In the genomic region with DNA sequence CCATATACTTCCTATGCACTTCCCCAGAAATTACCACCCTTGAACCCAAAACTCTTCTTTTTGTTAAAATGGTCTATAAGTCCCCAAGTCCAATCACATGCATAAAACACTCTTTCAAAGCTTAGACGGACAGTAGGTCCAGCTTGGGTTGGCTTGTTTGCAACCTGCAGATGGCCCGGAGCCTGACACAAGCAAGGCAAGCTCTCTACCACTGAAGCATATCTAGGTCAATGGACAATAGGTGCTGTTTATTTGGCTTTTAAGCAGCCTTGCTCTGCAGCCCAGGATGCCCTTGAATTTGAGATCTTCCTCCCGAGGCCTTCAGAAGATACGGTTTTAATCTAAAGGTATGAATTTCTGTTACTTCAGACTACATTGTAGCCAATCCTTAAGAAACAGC, we compare ENCODE assay signal across 20 mouse cellular contexts. TPM values are rescaled to one million over a fixed set of nuclear protein-coding genes. Genes with fewer than 3 reads are reported as not detected.
DNase-seq lines count a peak whose midpoint lies in the region; ATAC-seq lines count a peak whose summit lies in the region.
"Had no signal": no experiment of that assay in that cellular context is flagged by ENCODE, and none has a peak within 500 bp of the region (broad histone marks: within the 10 kb centered on the region; RNA-seq: fewer than 3 reads in every experiment).

No protein-coding gene starts in this region.

- no peak for ATAC-seq in intestine, embryonic 16.5 days
- ATAC-seq: forebrain, embryonic 15.5 days; intestine, embryonic 15.5 days had no signal

- no peak overlapping the region for H3K4me3 ChIP-seq in intestine, embryonic 16.5 days (ENCODE audit: low read length)
- H3K4me3 ChIP-seq: embryonic facial prominence, embryonic 12.5 days; forebrain, embryonic 15.5 days; heart, embryonic 15.5 days; intestine, embryonic 15.5 days had no signal

- no peak overlapping the region for H3K9ac ChIP-seq in intestine, embryonic 16.5 days (ENCODE audit: low read depth, low read length)
- H3K9ac ChIP-seq: embryonic facial prominence, embryonic 12.5 days; forebrain, embryonic 15.5 days; heart, embryonic 15.5 days; hindbrain, embryonic 14.5 days; intestine, embryonic 15.5 days had no signal

- no peaks in the 10 kb centered on the region for H3K36me3 ChIP-seq in intestine, embryonic 16.5 days (ENCODE audit: control insufficient read depth, insufficient read depth, low read length)
- H3K36me3 ChIP-seq: embryonic facial prominence, embryonic 12.5 days; forebrain, embryonic 15.5 days; heart, embryonic 15.5 days; intestine, embryonic 15.5 days had no signal

- H3K9me3 ChIP-seq in intestine, embryonic 16.5 days (ENCODE audit: control insufficient read depth, low read length): no peaks in the 10 kb centered on the region
- H3K9me3 ChIP-seq: embryonic facial prominence, embryonic 12.5 days; forebrain, embryonic 15.5 days; heart, embryonic 15.5 days; intestine, embryonic 15.5 days had no signal

- H3K27ac ChIP-seq in intestine, embryonic 16.5 days (ENCODE audit: low read length): no peak overlapping the region
- H3K27ac ChIP-seq: embryonic facial prominence, embryonic 12.5 days; forebrain, embryonic 15.5 days; heart, embryonic 15.5 days; hindbrain, embryonic 14.5 days; intestine, embryonic 15.5 days had no signal

- no peaks in the 10 kb centered on the region for H3K4me1 ChIP-seq in intestine, embryonic 16.5 days (ENCODE audit: control insufficient read depth, insufficient read depth, low read length)
- H3K4me1 ChIP-seq: embryonic facial prominence, embryonic 12.5 days; forebrain, embryonic 15.5 days; heart, embryonic 15.5 days; intestine, embryonic 15.5 days had no signal

- DNase-seq in brain, adult 2 months (ENCODE audit: low read depth, low spot score): peak; percentile 75
- DNase-seq in cerebellum, adult 11 months: peak; percentile 2
- peak; percentile 11 for DNase-seq in cerebellum, adult 8-10 months
- peak; percentile 15 to 34 for DNase-seq in cerebellum, postnatal 25 days
- DNase-seq in layer of hippocampus, adult 9-10 months (ENCODE audit: low spot score): no peak
- no peak for DNase-seq in lung, adult 18-20 months
- DNase-seq: adrenal gland, adult 2 months; adrenal gland, postnatal 36 days; embryo, embryonic 11 days; gastrocnemius, postnatal 36 days; heart, adult 18-20 months; heart, postnatal 14 days; kidney, adult 2 months had no signal

- no peaks in the 10 kb centered on the region for H3K27me3 ChIP-seq in intestine, embryonic 16.5 days (replicated peaks; ENCODE audit: control insufficient read depth, insufficient read depth, low read length)
- H3K27me3 ChIP-seq: embryonic facial prominence, embryonic 12.5 days; forebrain, embryonic 15.5 days; heart, embryonic 15.5 days; intestine, embryonic 15.5 days had no signal

- H3K4me2 ChIP-seq in intestine, embryonic 16.5 days (ENCODE audit: low read depth, low read length): no peak overlapping the region
- H3K4me2 ChIP-seq: embryonic facial prominence, embryonic 12.5 days; forebrain, embryonic 15.5 days; heart, embryonic 11.5 days; heart, embryonic 15.5 days; hindbrain, embryonic 14.5 days; intestine, embryonic 15.5 days had no signal

- 93% methylated on average over 4 of the region's 4 CpGs for WGBS in intestine, embryonic 16.5 days

RNA-seq across cellular contexts. Expression of a gene that starts 46.9 kb away (rescaled TPM):
- 23.8 and 25.5 TPM in 2 replicates for polyA plus RNA-seq in intestine, embryonic 16.5 days (2015; fragmentation: Nextera tagmentation; extraction: Ambion mirVana)

Comparison
In these comparisons a context has a peak if more than half of its experiments do, and no peak if none do; other contexts are left out.
1. DNase-seq: peak in brain, adult 2 months (single experiment), cerebellum, adult 11 months (single experiment), cerebellum, adult 8-10 months (single experiment) and cerebellum, postnatal 25 days (2 of 2); none in layer of hippocampus, adult 9-10 months (single experiment) and lung, adult 18-20 months (0 of 2).